ENCODE assay signal across 34 mouse cellular contexts in genomic region chr1:61874875-61875274, GRCm38 (mm10).
"Had no signal": no experiment of that assay in that cellular context is flagged by ENCODE, and none has a peak within 500 bp of the region (broad histone marks: within the 10 kb centered on the region; RNA-seq: fewer than 3 reads in every experiment).

No protein-coding gene starts in this region.

- H3K27me3 ChIP-seq: heart, embryonic 12.5 days; heart, embryonic 13.5 days; heart, embryonic 15.5 days; hindbrain, embryonic 12.5 days; hindbrain, embryonic 13.5 days; hindbrain, embryonic 15.5 days; intestine, embryonic 15.5 days; kidney, embryonic 15.5 days had no signal

- H3K9me3 ChIP-seq: heart, embryonic 10.5 days; heart, embryonic 12.5 days; heart, embryonic 13.5 days; heart, embryonic 15.5 days; hindbrain, embryonic 10.5 days; hindbrain, embryonic 12.5 days; hindbrain, embryonic 13.5 days; hindbrain, embryonic 15.5 days; intestine, embryonic 15.5 days; kidney, embryonic 15.5 days had no signal

- DNase-seq: heart, postnatal 10 days; heart, postnatal 14 days; heart, postnatal 36 days; kidney, adult 11 months; kidney, adult 18-20 months; kidney, adult 2 months; kidney, adult 8-10 months; kidney, adult 9 months; kidney, postnatal 10 days; kidney, postnatal 14 days; kidney, postnatal 25 days; kidney, postnatal 36 days; kidney, postnatal 4 days; layer of hippocampus, adult 9-11 months; layer of hippocampus, postnatal 36 days had no signal

- H3K9ac ChIP-seq: heart, embryonic 12.5 days; heart, embryonic 13.5 days; heart, embryonic 15.5 days; hindbrain, embryonic 12.5 days; hindbrain, embryonic 13.5 days; hindbrain, embryonic 14.5 days; hindbrain, embryonic 15.5 days; intestine, embryonic 15.5 days; kidney, embryonic 15.5 days had no signal

- H3K4me1 ChIP-seq: hindbrain, embryonic 10.5 days; hindbrain, embryonic 12.5 days; hindbrain, embryonic 15.5 days; intestine, embryonic 15.5 days; kidney, embryonic 15.5 days had no signal

- H3K4me3 ChIP-seq: heart, embryonic 10.5 days; heart, embryonic 12.5 days; heart, embryonic 13.5 days; heart, embryonic 15.5 days; hindbrain, embryonic 10.5 days; hindbrain, embryonic 12.5 days; hindbrain, embryonic 13.5 days; hindbrain, embryonic 15.5 days; intestine, embryonic 15.5 days; kidney, embryonic 15.5 days; layer of hippocampus, adult 2 months had no signal

- ATAC-seq: hindbrain, embryonic 16.5 days; hindbrain, postnatal 0 days; inflammation-experienced regulatory T-cells, adult 6 months; intestine, embryonic 15.5 days; intestine, embryonic 16.5 days; intestine, postnatal 0 days had no signal

- H3K4me2 ChIP-seq: heart, embryonic 11.5 days; heart, embryonic 12.5 days; heart, embryonic 13.5 days; heart, embryonic 15.5 days; hindbrain, embryonic 12.5 days; hindbrain, embryonic 13.5 days; hindbrain, embryonic 14.5 days; hindbrain, embryonic 15.5 days; intestine, embryonic 15.5 days; kidney, embryonic 15.5 days had no signal

- H3K36me3 ChIP-seq: heart, embryonic 10.5 days; heart, embryonic 12.5 days; heart, embryonic 13.5 days; heart, embryonic 15.5 days; hindbrain, embryonic 10.5 days; hindbrain, embryonic 12.5 days; hindbrain, embryonic 13.5 days; hindbrain, embryonic 15.5 days; intestine, embryonic 15.5 days; kidney, embryonic 15.5 days had no signal

- H3K27ac ChIP-seq: heart, embryonic 10.5 days; heart, embryonic 13.5 days; heart, embryonic 15.5 days; hindbrain, embryonic 10.5 days; hindbrain, embryonic 12.5 days; hindbrain, embryonic 13.5 days; hindbrain, embryonic 14.5 days; hindbrain, embryonic 15.5 days; hindbrain, postnatal 0 days; intestine, embryonic 15.5 days; kidney, embryonic 15.5 days; kidney, postnatal 0 days; layer of hippocampus, adult 2 months had no signal
